Mouse (Mus musculus) megakaryocyte-erythroid progenitor cell, adult 5 weeks (primary cell): ENCODE data around the gene Cntn6. TPM values are rescaled to one million over a fixed set of nuclear protein-coding genes. Genes with fewer than 3 reads are reported as not detected.

Experiments used
- polyA plus RNA-seq: library from polyadenylated mRNA; stranded (reverse); fragments of >175 nt; gene quantifications from 2 replicates; pipeline ENCODE4 v1.2.3, GENCODE M21; 2012

The Cntn6 gene
- not detected in 2 replicates for polyA plus RNA-seq

DNA sequence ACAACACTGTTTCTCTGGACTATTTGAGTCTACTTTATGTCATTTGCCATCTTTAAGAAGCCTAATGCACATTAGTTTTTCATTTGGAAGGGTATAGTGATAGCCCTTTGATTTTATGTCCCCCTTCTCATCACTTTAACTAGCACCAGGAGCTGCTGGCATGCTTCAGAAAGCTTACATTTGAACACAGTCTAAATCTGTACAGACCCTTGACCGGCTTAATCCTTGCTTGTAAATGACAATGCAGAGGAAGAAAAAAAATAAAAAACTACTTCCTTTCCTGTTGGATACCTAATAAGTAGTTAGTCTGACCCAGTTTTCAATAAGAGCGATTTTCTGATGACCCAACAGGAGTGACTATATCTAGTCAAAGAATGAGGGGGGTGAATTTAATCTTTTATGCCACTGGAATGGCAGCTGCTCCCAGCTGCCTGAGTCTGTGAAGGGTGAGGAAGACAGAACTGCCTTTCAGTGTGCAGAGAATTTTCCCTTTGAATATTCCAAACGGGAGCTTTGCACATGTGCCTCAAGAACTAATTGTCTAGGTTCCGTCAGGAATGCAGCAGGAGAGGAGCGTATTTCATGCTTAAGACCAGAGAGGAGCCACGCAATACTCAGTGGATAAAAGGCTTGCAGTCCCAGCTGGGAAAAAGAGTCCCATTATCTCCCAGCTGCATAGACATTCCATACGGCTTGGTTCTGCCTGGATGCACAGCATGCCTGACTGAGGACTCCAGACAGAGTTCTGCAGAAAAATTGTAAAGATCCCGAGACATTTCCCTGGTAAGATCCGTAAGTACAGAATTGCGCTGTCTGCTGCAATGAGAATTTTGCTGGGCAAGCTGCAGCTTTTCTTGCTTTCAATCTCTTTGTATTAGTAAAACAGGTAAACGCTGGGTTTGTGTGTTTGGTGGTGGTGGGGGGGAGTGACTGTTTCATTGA lies at the start of gene Cntn6:
Cntn6 (plus strand) TSS at position 301 of the 942 bp plus-strand sequence.

